Mouse (Mus musculus): ENCODE results near the gene Fchsd2.
"Not testable (repeated sequence)": the region's sequence is repeated elsewhere in the genome, so short reads cannot be mapped to it uniquely, and the experiment has no call there.

The Fchsd2 gene

GRCm38 (mm10) chr7:101123579-101124347, 31.1 kb downstream of the Fchsd2 start:
- no peak for DNase-seq

GRCm38 (mm10) chr7:101127737-101128136, 35.1 kb downstream of the Fchsd2 start:
- DNase-seq = no peak

GRCm38 (mm10) chr7:101128536-101128935, 35.9 kb downstream of the Fchsd2 start:
- DNase-seq = no peak

- DNase-seq = no peak
Measured at GRCm38 (mm10) chr7:101130646-101131045, 38.0 kb downstream of the Fchsd2 start.

DNA sequence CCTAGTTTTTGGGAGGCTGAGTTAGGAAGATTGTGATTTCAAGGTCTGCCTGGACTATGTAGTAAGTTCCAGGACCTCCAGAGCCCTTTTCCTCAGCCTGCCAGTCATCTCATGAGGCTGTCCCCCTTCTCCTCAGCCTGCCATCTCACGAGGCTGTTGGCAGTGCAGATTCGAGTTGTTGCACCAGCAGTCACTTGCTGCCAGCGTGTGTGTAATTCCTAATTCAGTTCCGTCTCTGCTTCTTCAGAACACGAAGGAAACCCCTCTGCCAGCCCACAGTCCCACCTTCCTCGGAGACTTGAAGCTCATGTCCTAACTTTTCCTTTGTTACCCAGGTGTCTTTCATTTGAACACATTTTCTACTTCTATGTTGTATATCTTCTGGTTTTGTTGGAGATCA, 38.6 kb downstream of the Fchsd2 start:
- DNase-seq = no peak

DNA sequence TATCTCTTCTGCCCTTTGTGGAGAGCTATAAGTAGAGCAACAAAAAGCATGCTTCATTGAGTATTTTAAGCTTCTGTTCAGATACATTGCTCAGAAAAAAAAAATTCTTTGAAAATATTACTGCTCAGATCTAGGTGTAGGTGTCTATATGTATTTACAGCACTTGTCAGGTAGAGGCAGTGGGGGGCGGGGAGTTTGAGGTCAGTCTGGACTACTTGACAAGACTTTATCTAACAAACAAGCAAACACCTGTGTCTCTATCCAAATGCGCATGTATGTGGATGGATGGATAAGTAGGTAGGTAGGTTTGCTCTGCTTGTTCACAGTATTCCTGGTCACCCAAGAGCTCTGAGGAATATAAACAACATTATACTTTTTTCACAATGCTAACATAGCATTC, 40.9 kb downstream of the Fchsd2 start:
- no peak for DNase-seq

- no peak for DNase-seq
Measured at GRCm38 (mm10) chr7:101134117-101134516, 41.5 kb downstream of the Fchsd2 start.

DNA sequence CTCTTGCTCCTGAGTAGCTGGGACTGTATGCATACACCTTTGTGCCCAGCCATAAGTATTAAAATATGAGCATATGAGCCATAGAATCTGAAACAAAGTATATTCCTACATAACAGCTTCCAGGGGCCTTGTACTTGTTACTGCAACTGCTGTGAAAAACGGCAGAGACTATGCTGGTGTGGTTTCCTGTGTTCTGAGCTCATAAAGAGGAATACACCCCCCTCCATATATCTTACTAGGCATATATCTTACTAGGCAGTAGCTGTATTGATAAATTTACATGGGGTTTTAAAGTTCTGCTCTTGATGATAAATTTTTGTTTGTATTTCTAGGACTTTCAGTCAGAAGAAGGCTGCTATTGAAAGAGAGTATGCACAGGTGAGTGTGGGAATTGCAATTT, 46.2 kb downstream of the Fchsd2 start:
- DNase-seq = no peak

GRCm38 (mm10) chr7:101142907-101143306, 50.2 kb downstream of the Fchsd2 start:
- no peak for DNase-seq

- DNase-seq = no peak
Measured at GRCm38 (mm10) chr7:101144222-101144621, 51.6 kb downstream of the Fchsd2 start.

DNA sequence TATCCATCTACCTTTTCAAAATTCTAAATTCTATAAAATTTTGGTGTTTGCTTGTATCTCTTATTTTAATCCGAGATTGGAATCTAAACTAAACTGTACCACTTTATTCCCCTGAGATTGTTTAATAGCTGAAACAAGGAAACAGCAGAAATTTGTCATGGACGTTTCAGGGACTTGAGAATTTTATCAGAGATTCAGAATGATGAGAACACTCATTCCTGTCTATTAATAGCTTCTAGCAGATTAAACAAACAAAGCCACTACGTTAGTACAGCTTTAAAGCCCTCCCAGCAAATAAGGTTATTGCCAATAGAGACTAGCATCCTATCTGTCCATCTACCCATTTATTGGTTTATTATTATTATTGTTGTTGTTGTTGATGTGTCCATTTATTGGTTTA, 56.4 kb downstream of the Fchsd2 start:
- no peak for DNase-seq

DNA sequence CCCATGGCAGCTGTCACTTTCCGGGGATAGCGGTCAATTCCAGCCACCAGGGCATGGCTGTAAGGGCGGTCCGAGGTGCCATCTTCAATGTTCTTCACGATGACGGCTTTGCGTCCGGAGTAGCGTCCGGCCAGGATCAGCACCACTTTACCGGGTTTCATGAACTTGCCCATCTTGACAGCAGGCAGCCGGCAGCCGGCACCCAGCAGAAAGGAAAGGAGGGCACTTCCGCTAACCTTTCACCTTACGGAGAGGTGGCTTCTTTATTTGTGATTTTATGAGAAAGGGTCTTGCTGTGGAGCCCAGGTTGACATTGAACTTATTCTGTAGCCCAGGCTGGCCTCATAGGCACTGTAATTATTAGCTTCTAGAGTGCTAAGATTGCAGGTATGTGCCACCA, 62.2 kb downstream of the Fchsd2 start:
- DNase-seq = not testable (repeated sequence)

- no peak for DNase-seq
Measured at GRCm38 (mm10) chr7:101155284-101155683, 62.6 kb downstream of the Fchsd2 start.

DNA sequence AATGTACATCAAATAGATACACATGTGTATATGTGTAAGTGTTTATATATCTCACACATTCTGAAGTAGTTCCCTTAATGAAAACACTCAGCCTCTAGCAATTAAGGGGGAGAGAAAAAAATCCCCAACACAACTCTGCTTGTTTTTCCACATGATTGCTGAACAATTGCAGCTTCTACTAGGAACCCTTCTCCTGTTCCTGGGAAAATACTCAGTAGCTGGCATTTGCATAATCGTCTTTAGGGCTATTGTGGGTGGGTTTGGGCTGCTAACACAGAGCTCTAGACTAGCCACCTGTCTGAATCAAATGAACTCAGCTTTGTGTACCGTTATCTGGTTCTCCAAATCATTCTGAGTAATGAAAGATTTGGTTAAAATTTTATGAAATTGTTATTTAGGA, 67.6 kb downstream of the Fchsd2 start:
- DNase-seq = peak; percentile 9

DNA sequence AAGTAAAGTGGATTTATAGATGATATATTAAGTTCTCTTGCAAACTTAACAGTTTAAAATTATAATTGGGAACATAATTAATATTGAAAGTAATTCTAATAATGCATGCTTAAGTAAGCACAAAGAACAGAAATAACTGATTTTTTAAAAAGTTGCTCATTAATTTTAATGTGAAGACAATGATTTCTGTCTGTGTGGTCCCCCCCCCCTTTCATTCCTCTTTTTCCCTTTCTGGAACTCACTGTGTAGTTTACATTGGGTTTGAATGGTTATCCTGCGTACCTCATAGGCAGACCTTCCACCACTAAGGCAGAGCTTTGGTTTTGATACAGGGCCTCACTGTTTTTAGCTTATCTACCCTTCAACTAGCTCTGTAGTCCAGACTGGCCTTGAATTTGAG, 70.1 kb downstream of the Fchsd2 start:
- no peak for DNase-seq

- DNase-seq = no peak
Measured at GRCm38 (mm10) chr7:101163878-101164277, 71.2 kb downstream of the Fchsd2 start.

GRCm38 (mm10) chr7:101166568-101166967, 73.9 kb downstream of the Fchsd2 start:
- peak; percentile 11 for DNase-seq

- DNase-seq = peak; percentile 21
Measured at GRCm38 (mm10) chr7:101170482-101170881, 77.8 kb downstream of the Fchsd2 start.

DNA sequence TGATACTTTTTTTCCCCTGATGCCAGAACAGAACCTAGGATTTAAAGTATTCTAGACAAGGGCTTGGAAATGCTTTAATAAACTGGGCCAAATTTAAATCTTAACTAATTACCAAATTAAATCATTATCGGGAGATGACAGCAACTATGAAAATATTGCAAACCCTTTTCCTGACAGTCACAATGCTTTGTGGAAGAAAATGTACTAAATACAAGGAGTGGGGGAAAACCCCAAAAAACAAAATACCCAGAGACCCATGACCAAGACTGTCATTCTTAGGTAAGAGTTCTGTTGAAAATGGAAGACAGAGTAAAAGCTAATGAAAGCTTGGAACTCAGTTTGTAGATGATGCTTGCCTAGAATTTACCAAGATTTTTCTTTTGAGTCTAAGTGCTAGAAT, 78.3 kb downstream of the Fchsd2 start:
- DNase-seq = no peak

DNA sequence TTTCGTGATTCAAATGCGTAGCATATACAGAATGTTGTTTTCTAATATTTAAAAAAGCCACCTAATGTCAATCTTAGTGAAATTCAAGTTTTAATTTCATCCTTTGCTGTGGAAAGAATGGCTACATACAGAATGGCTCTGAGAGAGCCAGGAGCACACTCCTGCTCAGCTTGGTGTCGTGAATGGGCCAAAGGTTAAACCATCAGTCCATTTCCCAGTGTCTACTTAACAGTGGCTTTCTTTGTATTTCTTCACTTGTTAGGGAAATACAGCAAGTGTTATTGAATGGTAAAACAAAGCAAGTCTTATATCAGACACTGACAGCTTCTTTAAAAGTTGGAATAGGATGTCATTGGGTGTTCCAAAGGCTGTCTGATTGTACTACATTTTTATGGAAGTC, 80.7 kb downstream of the Fchsd2 start:
- DNase-seq = peak; percentile 42

DNA sequence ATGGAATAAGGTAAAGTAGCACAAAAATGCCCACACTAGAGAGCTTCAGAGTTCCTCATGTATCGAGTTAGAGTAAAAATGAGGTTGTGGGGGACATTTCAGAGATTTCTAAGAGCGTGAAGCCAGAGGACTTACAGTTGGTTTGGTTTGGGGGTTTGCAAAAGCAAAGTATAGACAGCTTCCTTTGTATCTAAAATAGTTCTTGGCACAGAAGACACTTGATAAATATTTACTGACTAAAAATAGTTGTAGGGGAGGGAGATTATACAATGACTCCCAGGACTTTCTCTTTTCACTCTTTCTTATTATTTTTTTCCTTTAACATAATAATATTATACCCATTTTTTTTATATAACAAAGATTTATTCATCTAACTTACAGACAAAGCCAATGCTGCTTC, 86.1 kb downstream of the Fchsd2 start:
- DNase-seq = no peak

DNA sequence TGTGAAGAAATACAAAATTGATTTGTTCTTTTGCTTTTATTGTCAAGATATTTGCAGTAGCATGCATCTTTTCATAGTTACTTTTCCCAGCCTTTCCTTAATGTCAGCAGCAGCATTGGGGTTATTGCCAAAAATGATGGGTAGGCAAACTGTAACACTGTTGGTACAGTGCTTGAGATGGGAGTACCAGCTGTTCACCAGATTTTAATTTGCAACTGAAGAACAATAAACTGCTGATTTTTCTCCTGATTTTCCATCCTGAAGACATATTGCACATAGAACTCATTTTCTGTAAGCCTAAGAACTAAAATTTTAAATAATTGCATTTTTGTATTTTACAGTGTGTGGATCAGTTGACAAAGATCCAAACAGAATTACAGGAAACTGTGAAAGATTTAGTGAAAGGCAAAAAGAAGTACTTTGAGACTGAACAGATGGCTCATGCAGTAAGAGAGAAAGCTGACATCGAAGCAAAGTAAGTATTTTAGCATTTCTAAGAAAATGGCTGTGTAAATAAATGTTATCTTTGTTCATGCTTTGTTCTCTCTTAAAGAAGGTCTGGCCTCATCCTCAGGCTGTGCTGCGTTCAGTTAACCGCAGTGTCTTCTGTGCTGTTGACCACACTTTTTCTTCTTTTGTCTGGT, 98.8 kb downstream of the Fchsd2 start:
- no peak for DNase-seq

GRCm38 (mm10) chr7:101210826-101211225, 118.2 kb downstream of the Fchsd2 start:
- DNase-seq = no peak

- DNase-seq = no peak
Measured at GRCm38 (mm10) chr7:101213515-101214263, 121.0 kb downstream of the Fchsd2 start.
